Mouse (Mus musculus) erythroid progenitor cell, adult 5-6 weeks (primary cell): ENCODE measurements around the gene Pde4dip. TPM values are rescaled to one million over a fixed set of nuclear protein-coding genes. Genes with fewer than 3 reads are reported as not detected.

ENCODE experiments used
- ATAC-seq: replicated peaks from 2 replicates; pipeline ENCODE4 v1.8.0; 2016; ENCODE audit warnings: moderate number of reproducible peaks, mild to moderate bottlenecking, moderate TSS enrichment, inconsistent platforms; ENCODE audit not compliant: poor library complexity, low FRiP score, severe bottlenecking
- total RNA-seq, 2 experiments: library from RNA; stranded (forward) in 1 of 2; stranded (reverse) in 1 of 2; fragments of 150-400 nt in 1 of 2; fragments of 186-747, 209-891 nt in 1 of 2; gene quantifications; 2 replicates each; pipeline versions ENCODE4 v1.2.3 to v1.2.4; 2015 to 2017; ENCODE audit warnings: low replicate concordance in 2 of 2

Pde4dip gene
- total RNA-seq, 2 experiments from 2014 or later = 1.3 to 1.8 TPM

GRCm38 (mm10) chr3:97847626-97848025, 40.9 kb downstream of the Pde4dip start:
- no peak for ATAC-seq

- no peak for ATAC-seq
Observed at GRCm38 (mm10) chr3:97846448-97846847, 42.1 kb downstream of the Pde4dip start.

- no peak for ATAC-seq
Observed at GRCm38 (mm10) chr3:97844821-97845201, 43.7 kb downstream of the Pde4dip start.

- no peak for ATAC-seq
Observed at GRCm38 (mm10) chr3:97844163-97844820, 44.2 kb downstream of the Pde4dip start.

- ATAC-seq = no peak
Observed at GRCm38 (mm10) chr3:97842641-97843040, 45.9 kb downstream of the Pde4dip start.

- no peak for ATAC-seq
Observed at GRCm38 (mm10) chr3:97840439-97840838, 48.1 kb downstream of the Pde4dip start.

- no peak for ATAC-seq
Observed at GRCm38 (mm10) chr3:97835888-97836287, 52.6 kb downstream of the Pde4dip start.

GRCm38 (mm10) chr3:97834625-97835024, 53.9 kb downstream of the Pde4dip start:
- no peak for ATAC-seq

- ATAC-seq = no peak
Observed at GRCm38 (mm10) chr3:97831564-97832320, 56.8 kb downstream of the Pde4dip start.

GRCm38 (mm10) chr3:97830622-97831021, 57.9 kb downstream of the Pde4dip start:
- ATAC-seq = no peak

- no peak for ATAC-seq
Observed at GRCm38 (mm10) chr3:97830122-97830521, 58.4 kb downstream of the Pde4dip start.

- ATAC-seq = no peak
Observed at GRCm38 (mm10) chr3:97828286-97828685, 60.2 kb downstream of the Pde4dip start.

GRCm38 (mm10) chr3:97825246-97825645, 63.3 kb downstream of the Pde4dip start:
- no peak for ATAC-seq

GRCm38 (mm10) chr3:97824744-97825143, 63.8 kb downstream of the Pde4dip start:
- ATAC-seq = no peak

GRCm38 (mm10) chr3:97824011-97824711, 64.3 kb downstream of the Pde4dip start:
- ATAC-seq = no peak

GRCm38 (mm10) chr3:97823438-97823837, 65.1 kb downstream of the Pde4dip start:
- ATAC-seq = no peak

- ATAC-seq = no peak
Observed at GRCm38 (mm10) chr3:97819050-97819449, 69.5 kb downstream of the Pde4dip start.

GRCm38 (mm10) chr3:97818383-97818982, 70.0 kb downstream of the Pde4dip start:
- ATAC-seq = no peak

GRCm38 (mm10) chr3:97811651-97812399, 76.7 kb downstream of the Pde4dip start:
- ATAC-seq = no peak

- ATAC-seq = no peak
Observed at GRCm38 (mm10) chr3:97811158-97811557, 77.3 kb downstream of the Pde4dip start.
